Mouse (Mus musculus) frontal cortex, adult 2 months (tissue): ENCODE measurements around the gene Cnot6. TPM values are rescaled to one million over a fixed set of nuclear protein-coding genes. Genes with fewer than 3 reads are reported as not detected.

Experiments used
- polyA plus RNA-seq: library from polyadenylated mRNA; depleted of rRNA; stranded (reverse); fragments of >200 nt; gene quantifications from 2 replicates; pipeline ENCODE4 v1.2.3, GENCODE M21; 2012; rRNA removed

Gene Cnot6
- polyA plus RNA-seq, 1 experiment, result 36.4 TPM

Other genes starting within 250 kb of the Cnot6 start
- gene Olfr1386, start 247.7 kb downstream of the Cnot6 start, polyA plus RNA-seq, result not detected in 2 replicates
- 0.02 TPM in 1 of 2 replicates, not detected in the other for gene Olfr1385, start 223.7 kb downstream of the Cnot6 start, polyA plus RNA-seq
- 0.11 TPM in 1 of 2 replicates, not detected in the other for gene Olfr1384, start 206.0 kb downstream of the Cnot6 start, polyA plus RNA-seq
- not detected in 2 replicates for gene Olfr1383, start 193.1 kb downstream of the Cnot6 start, polyA plus RNA-seq
- gene Olfr1382, start 184.5 kb downstream of the Cnot6 start, polyA plus RNA-seq, result 0.04 TPM in 1 of 2 replicates, not detected in the other
- 0.06 TPM in 1 of 2 replicates, not detected in the other for gene Olfr1381, start 169.3 kb downstream of the Cnot6 start, polyA plus RNA-seq
- not detected in 2 replicates for gene Olfr1380, start 155.8 kb downstream of the Cnot6 start, polyA plus RNA-seq
- gene Flt4, start 103.5 kb downstream of the Cnot6 start, polyA plus RNA-seq, result 1.8 and 1.9 TPM in 2 replicates
- 0.29 and 0.50 TPM in 2 replicates for gene Scgb3a1, start 49.1 kb downstream of the Cnot6 start, polyA plus RNA-seq
- gene Gfpt2, start 81.5 kb upstream of the Cnot6 start, polyA plus RNA-seq, result 12.5 and 13.0 TPM in 2 replicates
- gene Mapk9, start 134.0 kb upstream of the Cnot6 start, polyA plus RNA-seq, result 127 and 129 TPM in 2 replicates
- 45.3 and 51.3 TPM in 2 replicates for gene Rasgef1c, start 189.1 kb upstream of the Cnot6 start, polyA plus RNA-seq